Mouse (Mus musculus): ENCODE results near the gene Gm49510. TPM values are rescaled to one million over a fixed set of nuclear protein-coding genes. Genes with fewer than 3 reads are reported as not detected.

Gene Gm49510
- total RNA-seq, 4 experiments from 2014 or later, result not detected

- no peak for DNase-seq (ENCODE audit: low spot score)
These were observed 15.6 kb downstream of the Gm49510 start for GRCm38 (mm10) chr15:78914823-78915659.

- peak; percentile 81 for DNase-seq (ENCODE audit: low spot score)
These were observed 16.2 kb downstream of the Gm49510 start for GRCm38 (mm10) chr15:78915660-78916017.

GRCm38 (mm10) chr15:78916052-78916826 lies 16.8 kb downstream of the Gm49510 start:
- no peak for DNase-seq (ENCODE audit: low spot score)

DNA sequence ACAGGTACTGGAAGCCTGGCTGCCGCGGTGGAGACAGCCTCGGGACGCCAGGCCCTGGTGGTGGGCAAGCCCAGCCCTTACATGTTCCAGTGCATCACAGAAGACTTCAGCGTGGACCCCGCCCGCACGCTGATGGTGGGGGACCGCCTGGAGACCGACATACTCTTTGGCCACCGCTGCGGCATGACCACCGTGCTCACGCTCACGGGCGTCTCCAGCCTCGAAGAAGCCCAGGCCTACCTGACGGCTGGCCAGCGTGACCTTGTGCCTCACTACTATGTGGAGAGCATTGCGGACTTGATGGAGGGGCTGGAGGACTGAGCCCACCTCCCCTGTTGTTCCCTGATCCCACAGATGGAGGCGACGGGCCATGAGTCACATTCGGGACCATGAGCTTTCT lies 18.7 kb downstream of the Gm49510 start:
- DNase-seq (ENCODE audit: low spot score), result no peak

DNA sequence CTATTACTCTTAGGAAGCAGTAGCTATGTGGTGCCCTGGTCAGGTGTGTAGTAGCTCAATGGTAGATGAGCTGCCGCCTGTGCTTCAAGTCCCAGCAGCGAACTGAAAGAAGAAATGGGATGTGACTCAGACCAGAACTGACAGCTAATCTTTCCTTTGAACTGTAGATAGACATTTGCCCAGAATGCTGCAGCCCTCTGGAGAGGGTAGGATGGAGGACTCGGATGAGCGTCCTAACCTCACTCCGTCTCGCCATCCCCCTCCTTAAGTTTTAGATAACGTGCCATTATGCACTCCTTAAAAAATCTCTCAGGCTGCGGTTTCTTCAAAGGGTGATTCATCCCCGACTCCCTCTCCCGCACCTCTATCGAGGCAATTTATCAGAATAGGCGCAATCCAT lies 20.4 kb downstream of the Gm49510 start:
- no peak for DNase-seq (ENCODE audit: low spot score)

DNA sequence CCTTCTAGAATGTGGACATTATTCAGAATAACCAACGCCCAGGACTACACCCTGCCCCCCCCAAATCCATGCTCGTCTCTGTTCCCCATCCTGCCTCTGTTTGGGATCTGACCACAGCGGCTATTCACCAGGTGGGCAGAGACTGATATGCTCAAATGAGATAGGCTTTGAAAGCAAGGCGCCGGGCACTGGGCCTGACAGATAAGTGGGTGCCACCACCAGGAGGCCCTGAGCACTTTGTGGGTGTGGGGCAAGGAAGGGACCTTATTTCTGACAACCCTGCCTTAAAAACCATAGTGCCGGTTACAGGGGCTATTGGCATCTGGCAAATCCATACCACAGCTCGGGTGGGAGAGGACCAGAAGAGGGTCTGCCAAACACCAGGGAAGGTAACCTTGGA lies 23.2 kb downstream of the Gm49510 start:
- DNase-seq (ENCODE audit: low spot score), result no peak

DNA sequence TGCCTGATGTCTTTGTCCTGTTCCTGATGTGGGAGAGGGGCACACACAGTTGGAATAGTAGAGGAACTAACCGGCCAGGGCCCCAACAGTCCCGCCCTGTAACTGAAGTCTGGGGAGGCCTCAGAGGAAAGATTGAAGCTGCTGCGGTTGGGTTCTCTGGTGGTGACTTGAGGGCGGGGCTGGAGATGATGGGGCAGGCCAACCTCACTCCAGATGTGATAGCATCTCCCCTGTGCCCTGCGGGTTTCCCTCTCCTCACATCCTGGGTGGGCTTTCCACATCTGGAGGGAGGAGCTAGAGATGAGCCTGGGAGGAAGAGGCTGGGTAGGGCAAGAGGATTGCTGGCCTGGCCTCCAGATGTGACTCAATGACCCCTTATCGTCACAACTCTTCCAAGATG lies 24.1 kb downstream of the Gm49510 start:
- DNase-seq (ENCODE audit: low spot score), result no peak

GRCm38 (mm10) chr15:78925129-78925528 lies 25.7 kb downstream of the Gm49510 start:
- no peak for DNase-seq (ENCODE audit: low spot score)

GRCm38 (mm10) chr15:78926021-78926919 lies 26.8 kb downstream of the Gm49510 start, which contains the start of gene Lgals1:
Gene Lgals1 (plus strand): TSS chr15:78926725.
- peak; percentile 91 for DNase-seq (ENCODE audit: low spot score)

- DNase-seq (ENCODE audit: low spot score), result no peak
These were observed 27.7 kb downstream of the Gm49510 start for GRCm38 (mm10) chr15:78927021-78927787.

- peak; percentile 75 for DNase-seq (ENCODE audit: low spot score)
These were observed 28.5 kb downstream of the Gm49510 start for GRCm38 (mm10) chr15:78927788-78928457.

GRCm38 (mm10) chr15:78928539-78928938 lies 29.1 kb downstream of the Gm49510 start:
- no peak for DNase-seq (ENCODE audit: low spot score)

DNA sequence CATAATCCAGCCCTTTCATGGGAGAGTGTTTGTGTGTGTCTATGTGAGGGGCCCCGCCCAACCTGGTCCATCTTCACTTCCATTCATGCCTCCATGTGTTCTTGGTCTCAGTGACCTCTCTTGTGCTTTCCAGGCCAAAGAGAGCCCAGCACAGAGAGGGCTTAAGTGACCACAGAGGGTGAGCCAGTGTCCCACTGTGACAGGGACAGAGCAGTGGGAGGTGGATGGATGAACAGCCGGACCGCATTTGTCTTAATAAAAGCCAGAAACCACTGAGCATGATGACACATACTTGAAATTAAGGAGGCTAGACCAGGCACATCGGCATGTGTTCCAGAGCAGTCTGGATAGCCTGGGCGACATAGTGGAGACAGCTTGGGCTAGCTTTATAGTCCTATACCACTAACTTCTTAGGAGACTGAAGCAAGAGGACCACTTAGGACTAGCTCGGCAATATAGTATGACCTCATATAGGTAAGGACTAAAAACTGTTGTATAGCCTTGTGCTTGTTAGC lies 30.8 kb downstream of the Gm49510 start:
- no peak for DNase-seq (ENCODE audit: low spot score)

DNA sequence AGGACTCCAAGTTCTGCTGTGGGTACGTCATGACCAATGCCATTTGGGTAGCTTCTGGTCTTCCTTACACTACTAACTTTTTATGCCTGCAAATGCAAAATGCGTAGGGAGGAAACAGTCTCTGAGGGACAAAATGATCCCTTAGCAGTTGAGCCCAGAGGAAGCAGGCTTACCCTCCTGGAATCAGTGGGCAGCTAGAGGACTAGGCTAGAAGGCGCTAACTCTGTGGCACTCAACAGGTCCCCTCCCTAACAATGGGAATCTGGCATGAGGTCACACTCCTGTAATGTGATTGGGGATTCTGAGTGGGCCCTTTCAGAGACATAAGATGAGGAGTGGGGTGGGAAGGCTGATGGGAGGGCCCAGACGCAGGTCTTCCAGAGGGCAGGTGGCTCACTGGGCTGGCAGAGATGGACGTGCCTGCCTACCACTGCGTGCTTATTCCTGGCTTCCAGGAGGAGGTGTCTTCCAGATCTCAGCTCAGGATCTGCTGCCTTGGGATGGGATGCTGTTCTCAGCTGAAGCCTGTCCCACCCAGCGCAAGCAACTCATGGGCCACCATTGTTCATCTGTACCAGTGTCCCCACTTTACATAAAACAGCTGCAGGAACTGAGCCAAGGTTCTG lies 31.4 kb downstream of the Gm49510 start:
- DNase-seq (ENCODE audit: low spot score), result no peak

GRCm38 (mm10) chr15:78931577-78931976 lies 32.1 kb downstream of the Gm49510 start:
- peak; percentile 47 for DNase-seq (ENCODE audit: low spot score)

DNA sequence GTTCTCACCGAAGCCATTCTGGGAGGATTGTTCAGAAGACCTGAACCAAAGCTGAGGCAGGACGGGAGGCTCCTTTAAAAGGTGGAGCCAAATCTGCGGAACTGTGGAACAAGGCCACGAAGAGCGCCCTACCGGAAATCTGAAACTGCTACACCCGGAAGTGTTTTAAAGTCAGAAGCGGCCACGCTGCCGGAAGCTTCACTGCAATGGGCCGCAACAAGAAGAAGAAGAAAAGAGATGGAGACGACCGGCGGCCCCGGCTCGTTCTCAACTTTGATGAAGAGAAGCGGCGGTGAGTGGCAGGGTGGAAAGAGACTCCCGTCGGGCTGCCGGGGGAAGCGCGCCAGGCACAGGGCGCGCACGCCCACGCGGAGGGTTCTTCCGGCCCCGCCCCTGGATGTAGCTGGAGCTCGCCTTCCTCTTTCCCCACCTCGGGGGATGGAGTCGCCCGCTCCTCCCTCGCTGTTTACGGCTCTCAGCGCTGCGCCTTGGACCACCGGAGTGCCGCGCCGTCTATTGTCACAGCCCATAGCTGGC lies 35.4 kb downstream of the Gm49510 start, which contains the start of gene Nol12:
Gene Nol12 (plus strand): TSS at position 150 of the 537 bp plus-strand sequence.
- DNase-seq (ENCODE audit: low spot score), result peak; percentile 88

DNA sequence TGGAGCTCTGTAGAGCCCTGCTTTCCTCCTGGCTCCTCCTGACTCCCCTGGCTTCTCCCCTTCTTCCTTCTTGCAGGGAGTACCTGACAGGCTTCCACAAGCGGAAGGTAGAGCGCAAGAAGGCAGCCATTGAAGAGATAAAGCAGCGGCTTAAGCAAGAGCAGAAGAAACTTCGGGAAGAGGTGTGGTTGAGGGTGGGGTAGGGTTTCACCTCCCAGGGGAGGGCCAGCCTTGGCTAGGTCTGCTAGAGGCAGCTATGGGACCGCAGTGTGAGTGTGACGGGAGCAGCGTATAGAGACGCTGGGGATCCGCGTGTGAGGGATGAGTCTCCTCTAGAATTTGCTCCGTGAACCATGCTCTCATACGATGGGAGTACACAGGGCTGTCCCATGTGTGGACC lies 36.9 kb downstream of the Gm49510 start:
- DNase-seq (ENCODE audit: low spot score), result no peak

GRCm38 (mm10) chr15:78937311-78937710 lies 37.8 kb downstream of the Gm49510 start:
- DNase-seq (ENCODE audit: low spot score), result no peak

- no peak for DNase-seq (ENCODE audit: low spot score)
These were observed 38.5 kb downstream of the Gm49510 start for GRCm38 (mm10) chr15:78937963-78938362.

Measured in heart, adult 8-10 months (tissue).